Mouse (Mus musculus) embryonic fibroblast, embryonic 13.5 days (primary cell): Measurements from ENCODE around the gene Snupn.

Experiments
- CTCF ChIP-seq: IDR thresholded peaks from 2 replicates; pipeline ENCODE4 v1.5.1; 2011; ENCODE audit warnings: mild to moderate bottlenecking, control low read depth, low read length, moderate library complexity, borderline replicate concordance; ENCODE audit not compliant: insufficient read depth
- POLR2A ChIP-seq: IDR thresholded peaks from 2 replicates; pipeline ENCODE4 v1.6.1; 2011; ENCODE audit warnings: low read depth, mild to moderate bottlenecking, control low read depth, low read length, moderate library complexity

DNA sequence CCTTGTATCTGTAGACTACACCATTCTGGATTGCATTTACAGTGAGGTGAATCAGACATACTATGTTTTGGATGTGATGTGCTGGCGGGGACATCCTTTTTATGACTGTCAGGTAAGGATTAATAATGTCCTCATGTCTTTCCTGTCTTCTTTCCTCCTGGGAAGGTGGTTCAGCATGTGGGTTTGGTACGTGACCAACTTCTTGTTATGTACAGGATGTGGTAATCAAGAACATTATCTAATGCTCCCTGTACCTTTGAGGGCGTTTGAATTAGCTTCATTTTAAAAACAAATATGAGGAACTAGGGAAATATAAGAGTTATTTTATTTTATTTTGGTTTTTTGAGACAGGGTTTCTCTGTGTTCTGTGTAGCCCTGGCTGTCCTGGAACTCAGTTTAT, 24.5 kb downstream of the Snupn start:
- no peak for TF ChIP-seq POLR2A
- TF ChIP-seq CTCF, result no peak
